Mouse (Mus musculus) kidney, adult 2 months (tissue): ENCODE results near the gene D630003M21Rik.

Experiments
- CTCF ChIP-seq: fragments of 200-500 bp; conservative IDR thresholded peaks from 2 replicates; pipeline ENCODE4 v1.5.1; 2011; ENCODE audit warnings: low read depth, mild to moderate bottlenecking, control low read depth, low read length, moderate library complexity, mixed read lengths; ENCODE audit not compliant: insufficient read depth, insufficient read length
- POLR2A ChIP-seq: fragments of 200-500 bp; IDR thresholded peaks from one replicate; pipeline ENCODE4 v1.6.1; 2011; ENCODE audit warnings: low read depth, low read length, control low read depth

DNA sequence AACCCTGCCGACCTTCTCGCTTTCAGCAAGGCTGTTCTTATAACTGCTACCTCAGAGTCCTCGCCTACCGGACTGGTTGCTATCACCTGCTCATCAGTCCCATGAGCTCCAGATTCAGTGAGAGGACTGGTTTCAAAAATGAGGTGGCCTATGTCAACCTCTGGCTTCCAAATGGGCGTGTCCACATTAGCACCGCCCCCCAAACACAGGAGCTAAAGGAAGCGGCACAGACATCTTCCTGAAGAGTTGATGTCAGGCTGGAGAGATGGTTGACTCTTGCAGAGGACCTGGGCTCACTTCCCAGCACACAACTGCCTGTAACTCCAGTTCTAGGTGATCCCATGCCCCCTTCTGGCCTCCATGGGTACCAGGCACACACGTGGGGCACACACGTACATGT lies 52.3 kb downstream of the D630003M21Rik start:
- TF ChIP-seq POLR2A: no peak
- no peak for TF ChIP-seq CTCF
